Mouse (Mus musculus): ENCODE results near the gene Phospho1. TPM values are rescaled to one million over a fixed set of nuclear protein-coding genes. Genes with fewer than 3 reads are reported as not detected.

Gene Phospho1
- polyA plus RNA-seq, 1 experiment from 2014 or later = 6.4 TPM

DNA sequence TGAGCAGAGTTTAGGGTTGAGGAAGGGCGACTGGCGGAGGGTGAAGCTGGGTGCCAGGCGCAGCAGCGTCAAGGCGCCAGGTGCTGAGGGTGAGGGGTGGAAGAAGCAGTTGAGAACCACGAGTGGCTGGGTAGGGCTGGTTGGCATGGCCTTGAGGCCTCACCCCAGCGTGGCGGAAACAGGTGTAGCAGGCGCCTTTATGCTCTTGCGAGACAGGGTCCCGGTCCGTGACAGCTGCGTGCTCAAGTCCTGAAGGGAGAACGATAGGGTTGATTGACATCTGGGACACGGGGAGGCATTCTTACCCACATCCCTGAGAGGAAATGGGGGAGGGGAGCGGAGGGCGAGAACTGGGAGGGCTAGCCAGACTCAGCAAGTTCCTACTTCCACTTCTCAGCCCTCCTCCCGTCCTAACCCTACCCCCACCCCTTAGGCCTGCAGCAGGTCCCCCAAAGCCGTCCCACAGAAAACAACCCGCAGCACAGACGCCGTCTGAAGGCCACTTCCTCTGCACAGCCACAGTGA is 9.9 kb downstream of the Phospho1 start:
- H3K9ac ChIP-seq = peak overlapping the region; percentile 14; the same call in 1 of the 2 replicates
- no peaks in the 10 kb centered on the region for H3K9me3 ChIP-seq (replicated peaks)
- peaks cover 16% of the 10 kb centered on the region for H3K36me3 ChIP-seq (replicated peaks)
- peaks cover 66% of the 10 kb centered on the region for H3K27me3 ChIP-seq
- peaks cover 84% of the 10 kb centered on the region for H3K4me1 ChIP-seq (replicated peaks)
- H3K27ac ChIP-seq (replicated peaks) = peak overlapping the region; percentile 66; the same call in 1 of the 2 replicates
- peak overlapping the region; percentile 60 for H3K4me2 ChIP-seq
- peak overlapping the region; percentile 17; the same call in 1 of the 2 replicates for H3K4me3 ChIP-seq (replicated peaks)
- 3% methylated on average over 22 of the region's 22 CpGs for WGBS (ENCODE audit: insufficient replicate concordance)
- ATAC-seq (ENCODE audit: insufficient read depth) = peak; percentile 17

DNA sequence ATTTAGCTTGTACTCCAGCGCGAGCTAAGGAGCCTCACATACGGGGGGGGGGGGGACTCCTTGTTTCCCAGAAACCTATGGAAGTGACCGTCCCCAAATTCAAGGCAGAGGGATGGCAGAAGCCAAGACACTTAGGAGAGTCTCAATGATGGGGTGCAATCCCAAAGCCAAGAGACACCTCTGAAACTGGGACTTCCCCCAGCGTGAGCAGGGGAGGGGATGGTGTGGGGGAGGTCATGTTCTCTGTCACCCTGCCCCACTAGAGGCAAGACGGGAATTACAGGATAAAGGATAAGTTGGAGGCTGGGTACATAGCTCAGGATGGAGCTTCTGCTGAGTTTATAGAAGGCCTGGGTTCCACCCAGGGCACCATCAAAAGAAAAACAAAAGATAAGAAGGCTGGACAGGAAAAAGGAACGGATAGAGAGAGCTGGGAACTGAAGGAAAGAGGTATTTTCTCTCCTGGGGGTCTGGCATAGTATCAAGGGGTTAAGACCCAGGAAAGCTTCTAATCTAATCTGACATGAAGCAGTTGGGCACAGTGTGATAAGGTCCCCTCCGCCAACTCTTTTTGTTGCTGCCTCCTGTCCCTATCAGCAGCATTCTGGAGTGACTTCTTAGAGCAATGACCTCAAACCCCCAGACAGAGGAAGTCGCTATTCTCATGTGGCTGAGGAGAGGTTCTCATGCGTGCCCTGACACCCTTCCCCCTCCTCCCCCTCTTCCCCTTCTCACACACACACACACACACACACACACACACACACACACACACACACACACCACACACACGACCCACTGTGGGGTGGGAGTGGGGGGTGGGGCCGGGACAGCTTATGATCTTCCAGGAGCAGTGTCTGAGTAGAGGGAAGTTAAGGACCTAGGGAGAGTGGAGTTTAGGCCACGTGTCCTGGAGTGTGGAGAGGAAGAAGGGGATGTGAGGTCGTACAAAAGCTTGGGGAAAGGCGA is 10.7 kb downstream of the Phospho1 start:
- Histone ChIP-seq H3K4me2 (peak overlapping the region; percentile 60), H3K4me3 (replicated peaks) (peak overlapping the region; percentile 17), H3K9ac (peak overlapping the region; percentile 16; the same call in 1 of the 2 replicates), H3K27ac (replicated peaks) (peak overlapping the region; percentile 66), H3K4me1 (replicated peaks) (peaks cover 79% of the 10 kb centered on the region), H3K36me3 (replicated peaks) (peaks cover 16% of the 10 kb centered on the region), H3K9me3 (replicated peaks) (no peaks in the 10 kb centered on the region), H3K27me3 (peaks cover 58% of the 10 kb centered on the region)
- 4% methylated on average over 15 of the region's 15 CpGs for WGBS (ENCODE audit: insufficient replicate concordance)
- ATAC-seq (ENCODE audit: insufficient read depth) = peak; percentile 73

DNA sequence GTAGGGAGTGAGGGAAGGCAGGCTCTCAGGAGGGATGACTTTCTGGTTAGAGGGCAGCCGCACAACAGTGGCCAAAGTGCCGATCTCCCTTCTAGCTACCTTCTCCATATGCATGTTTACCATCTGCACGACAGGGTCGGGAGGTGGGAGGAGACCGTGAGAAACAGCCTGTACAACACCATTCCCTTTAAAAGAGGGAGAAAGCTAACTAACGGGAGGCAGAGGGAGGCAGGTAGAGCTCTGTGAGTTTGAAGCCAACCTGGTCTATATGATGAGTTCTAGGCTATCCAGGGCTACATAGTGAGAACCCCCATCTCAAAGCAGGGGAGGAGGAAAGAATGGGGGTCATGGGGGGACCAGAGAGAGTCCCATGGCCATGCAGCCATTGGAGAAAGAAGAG is 11.5 kb downstream of the Phospho1 start:
- ATAC-seq (ENCODE audit: insufficient read depth) = no peak
- Histone ChIP-seq H3K4me1 (replicated peaks) (peaks cover 71% of the 10 kb centered on the region), H3K27me3 (peaks cover 52% of the 10 kb centered on the region), H3K9ac (no peak overlapping the region), H3K9me3 (replicated peaks) (no peaks in the 10 kb centered on the region), H3K27ac (replicated peaks) (peak overlapping the region; percentile 66), H3K36me3 (replicated peaks) (peaks cover 8% of the 10 kb centered on the region), H3K4me3 (replicated peaks) (no peak overlapping the region), H3K4me2 (peak overlapping the region; percentile 60)
- WGBS (ENCODE audit: insufficient replicate concordance) = 21% methylated on average over 6 of the region's 6 CpGs

DNA sequence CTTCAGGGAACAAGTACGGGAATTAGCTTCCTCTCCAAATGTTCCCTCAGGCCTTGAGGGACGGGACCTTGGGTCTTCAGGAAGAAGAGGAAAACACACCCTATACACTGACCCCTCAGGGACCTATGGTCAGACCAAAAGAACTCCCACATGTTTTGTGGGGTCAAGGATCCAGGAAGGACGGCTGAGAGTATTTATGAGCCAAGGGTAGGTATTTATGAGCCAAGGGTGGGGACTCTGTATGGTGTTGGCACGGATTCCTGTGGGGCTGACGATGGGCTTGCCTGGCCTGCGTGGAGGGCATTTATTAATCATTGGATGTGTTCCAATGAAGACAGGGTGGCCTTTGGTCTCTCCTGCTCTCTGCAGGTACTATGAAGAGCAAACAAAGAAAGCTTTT is 12.1 kb downstream of the Phospho1 start:
- no peak overlapping the region for H3K4me3 ChIP-seq (replicated peaks)
- WGBS (ENCODE audit: insufficient replicate concordance) = 64% methylated on average over 6 of the region's 6 CpGs
- H3K27ac ChIP-seq (replicated peaks) = no peak overlapping the region; the same call in 1 of the 2 replicates
- peaks cover 48% of the 10 kb centered on the region for H3K27me3 ChIP-seq
- no peak for ATAC-seq (ENCODE audit: insufficient read depth)
- no peaks in the 10 kb centered on the region for H3K9me3 ChIP-seq (replicated peaks)
- peaks cover 70% of the 10 kb centered on the region for H3K4me1 ChIP-seq (replicated peaks)
- peaks cover 2% of the 10 kb centered on the region for H3K36me3 ChIP-seq (replicated peaks)
- H3K9ac ChIP-seq = no peak overlapping the region
- no peak overlapping the region for H3K4me2 ChIP-seq

DNA sequence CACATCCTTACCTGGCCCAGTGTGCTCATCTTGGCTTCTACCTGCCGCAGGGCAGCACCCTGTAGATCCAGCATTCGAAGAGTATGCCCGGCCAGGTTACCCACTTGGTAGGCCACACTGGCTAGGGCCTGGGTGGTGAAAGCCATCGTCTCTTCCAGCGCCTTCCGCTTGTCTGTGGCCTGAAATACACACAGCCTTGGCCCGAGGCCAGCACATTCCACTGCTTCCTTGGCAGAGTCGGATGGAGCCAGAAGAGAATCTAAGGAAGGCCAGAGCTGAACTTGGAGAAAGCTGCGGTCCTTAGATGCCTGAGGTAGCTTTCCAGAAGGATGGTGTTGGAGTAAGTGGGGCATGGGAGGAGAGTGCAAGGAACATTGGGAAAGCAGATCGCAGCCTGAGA is 12.8 kb downstream of the Phospho1 start, which contains the start of gene Gngt2:
Gngt2 (plus strand) TSS at position 158 of the 400 bp plus-strand sequence.
- Histone ChIP-seq H3K9me3 (replicated peaks) (no peaks in the 10 kb centered on the region), H3K4me2 (no peak within 1 kb of the TSS), H3K27ac (replicated peaks) (peak within 1 kb of the TSS; percentile 66; the same call in 1 of the 2 replicates), H3K27me3 (peaks cover 42% of the 10 kb centered on the region), H3K4me3 (replicated peaks) (no peak within 1 kb of the TSS), H3K9ac (no peak within 1 kb of the TSS), H3K36me3 (replicated peaks) (no peaks in the 10 kb centered on the region), H3K4me1 (replicated peaks) (peaks cover 74% of the 10 kb centered on the region)
- ATAC-seq (ENCODE audit: insufficient read depth) = no peak
- WGBS (ENCODE audit: insufficient replicate concordance) = 76% methylated on average over 10 of the region's 10 CpGs

DNA sequence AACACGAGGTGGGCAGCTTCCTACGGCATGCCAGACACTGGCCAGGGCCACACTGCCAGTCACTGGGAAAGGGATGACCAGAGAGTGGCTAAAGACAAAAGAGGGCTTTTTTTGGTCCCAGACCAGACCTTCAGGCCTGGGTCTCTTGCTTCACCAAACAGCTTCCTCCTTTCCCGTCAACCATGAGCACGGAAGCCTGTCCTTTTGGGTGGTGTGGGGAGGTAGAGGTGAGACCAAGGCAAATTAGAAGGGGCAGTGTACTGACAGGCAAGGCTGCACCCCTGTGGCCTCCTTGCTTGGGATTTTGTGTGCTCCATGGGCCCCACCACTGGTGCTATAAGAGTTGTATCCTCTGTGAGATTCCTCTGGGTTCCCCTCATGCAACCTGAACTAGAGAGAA is 14.3 kb downstream of the Phospho1 start:
- H3K4me3 ChIP-seq (replicated peaks) = no peak overlapping the region
- ATAC-seq (ENCODE audit: insufficient read depth) = no peak
- 46% methylated on average over 4 of the region's 4 CpGs for WGBS (ENCODE audit: insufficient replicate concordance)
- H3K36me3 ChIP-seq (replicated peaks) = no peaks in the 10 kb centered on the region
- H3K9ac ChIP-seq = no peak overlapping the region
- no peak overlapping the region for H3K4me2 ChIP-seq
- H3K27me3 ChIP-seq = peaks cover 37% of the 10 kb centered on the region
- H3K9me3 ChIP-seq (replicated peaks) = no peaks in the 10 kb centered on the region
- H3K4me1 ChIP-seq (replicated peaks) = peaks cover 77% of the 10 kb centered on the region
- 0 out of 2 replicates have a peak overlapping the region, but pooled peaks have one; percentile 4 for H3K27ac ChIP-seq (replicated peaks)

DNA sequence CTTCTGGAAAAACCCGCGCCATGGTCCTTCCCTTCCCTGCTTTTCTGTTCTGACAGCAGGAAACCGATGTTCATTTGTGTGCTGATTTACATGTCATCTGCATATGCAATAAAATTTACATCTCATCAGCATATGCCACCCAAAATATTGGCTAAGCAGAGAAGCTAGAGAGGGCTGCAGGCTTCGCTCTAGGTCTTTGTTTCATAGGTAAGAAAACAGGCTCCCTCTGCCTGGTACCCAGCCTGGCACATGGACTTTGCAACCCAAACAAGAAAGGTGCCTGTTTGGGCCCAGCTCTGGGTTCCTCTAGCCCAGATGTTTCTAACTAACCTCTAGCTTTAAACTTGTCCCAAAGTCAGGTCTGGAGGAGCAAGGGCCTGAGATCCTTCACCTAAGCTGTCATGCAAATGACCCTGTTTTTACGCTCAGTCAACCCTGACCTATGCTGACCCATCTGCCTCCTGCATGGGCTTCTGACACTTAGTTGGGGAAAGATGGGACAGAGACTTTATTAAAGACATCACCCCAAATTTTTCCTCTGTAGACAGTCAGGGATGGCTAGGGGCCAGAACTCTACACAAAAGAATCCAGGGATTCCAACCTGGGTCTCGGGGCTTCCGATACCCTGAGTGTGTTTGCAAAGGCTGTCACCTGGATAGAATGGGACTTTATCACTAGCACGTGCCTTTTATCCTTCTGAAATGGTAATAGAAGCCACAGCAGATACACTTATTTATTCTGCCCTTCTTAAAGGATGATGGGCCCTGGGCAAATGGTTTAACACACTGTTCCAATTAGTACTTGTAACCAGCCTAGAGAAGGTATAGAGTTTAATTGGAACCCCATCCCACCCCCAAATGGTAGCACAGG is 14.9 kb downstream of the Phospho1 start:
- Histone ChIP-seq H3K4me1 (replicated peaks) (peaks cover 72% of the 10 kb centered on the region), H3K9me3 (replicated peaks) (no peaks in the 10 kb centered on the region), H3K4me2 (no peak overlapping the region), H3K4me3 (replicated peaks) (no peak overlapping the region), H3K27ac (replicated peaks) (0 out of 2 replicates have a peak overlapping the region, but pooled peaks have one; percentile 14), H3K9ac (no peak overlapping the region), H3K27me3 (peaks cover 35% of the 10 kb centered on the region), H3K36me3 (replicated peaks) (no peaks in the 10 kb centered on the region)
- no peak for ATAC-seq (ENCODE audit: insufficient read depth)
- 61% methylated on average over 8 of the region's 8 CpGs for WGBS (ENCODE audit: insufficient replicate concordance)

DNA sequence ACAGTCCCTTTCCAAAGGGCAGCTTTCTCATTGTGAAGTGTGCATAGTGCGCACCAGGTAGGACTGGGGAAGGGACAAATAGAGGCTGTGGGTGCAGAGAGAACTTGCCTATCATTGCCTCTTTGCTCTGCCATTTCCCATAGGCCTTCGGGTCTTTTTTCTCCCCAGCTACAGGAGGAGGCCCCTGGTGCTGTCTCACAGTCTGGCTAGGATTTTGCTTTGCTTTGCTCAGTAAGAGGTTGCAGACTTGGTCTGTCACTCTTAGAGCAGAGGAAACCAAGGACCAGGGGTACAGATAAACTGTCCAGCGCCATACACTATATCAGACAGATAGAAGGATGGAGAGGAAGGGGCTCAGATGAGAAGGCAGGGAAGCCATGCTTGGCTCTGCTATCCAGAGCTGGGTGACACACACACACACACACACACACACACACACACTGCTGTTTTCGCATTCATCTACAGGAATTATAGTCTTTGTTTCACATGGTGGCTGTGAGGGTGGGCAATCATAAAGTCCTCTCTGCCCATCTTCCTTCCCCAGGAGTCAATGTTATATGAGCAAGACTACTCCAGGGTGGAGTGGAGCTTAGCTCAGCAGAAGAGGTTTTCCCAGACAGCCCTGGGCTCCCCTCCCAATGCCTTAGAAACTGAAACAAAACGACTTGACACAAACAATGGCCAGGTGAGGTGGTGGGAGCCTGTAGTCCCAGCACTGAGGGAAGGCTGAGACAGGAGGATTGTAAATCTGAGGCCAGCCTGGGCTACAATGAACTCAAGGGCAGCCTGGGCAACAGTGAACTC is 16.6 kb downstream of the Phospho1 start:
- WGBS (ENCODE audit: insufficient replicate concordance) = 51% methylated on average over 5 of the region's 5 CpGs
- no peaks in the 10 kb centered on the region for H3K9me3 ChIP-seq (replicated peaks)
- peak overlapping the region; percentile 41 for H3K4me3 ChIP-seq (replicated peaks)
- H3K9ac ChIP-seq = 0 out of 2 replicates have a peak overlapping the region, but pooled peaks have one; percentile 16
- H3K27ac ChIP-seq (replicated peaks) = peak overlapping the region; percentile 8; the same call in 1 of the 2 replicates
- ATAC-seq (ENCODE audit: insufficient read depth) = no peak
- no peaks in the 10 kb centered on the region for H3K36me3 ChIP-seq (replicated peaks)
- peaks cover 28% of the 10 kb centered on the region for H3K27me3 ChIP-seq
- H3K4me2 ChIP-seq = peak overlapping the region; percentile 57
- H3K4me1 ChIP-seq (replicated peaks) = peaks cover 69% of the 10 kb centered on the region

DNA sequence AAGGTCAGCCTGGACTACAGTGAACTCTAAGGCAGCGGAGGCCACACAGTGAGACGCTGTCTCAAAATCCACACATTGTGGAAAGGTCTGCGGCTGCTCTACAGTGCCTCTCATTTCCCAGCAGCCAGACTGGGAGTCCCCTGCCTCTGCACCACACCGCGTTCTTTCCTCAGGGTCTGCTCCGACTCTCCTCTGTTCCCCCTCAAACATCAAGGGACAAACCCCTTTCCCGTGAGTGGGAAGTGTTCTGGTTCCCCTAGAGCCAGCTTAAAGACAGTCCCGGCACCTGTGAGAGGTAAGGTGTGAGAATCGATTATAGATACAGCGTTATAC is 17.2 kb downstream of the Phospho1 start:
- 37% methylated on average over 10 of the region's 10 CpGs for WGBS (ENCODE audit: insufficient replicate concordance)
- ATAC-seq (ENCODE audit: insufficient read depth) = no peak
- Histone ChIP-seq H3K27me3 (peaks cover 29% of the 10 kb centered on the region), H3K4me3 (replicated peaks) (peak overlapping the region; percentile 41), H3K4me2 (peak overlapping the region; percentile 57), H3K9me3 (replicated peaks) (no peaks in the 10 kb centered on the region), H3K36me3 (replicated peaks) (no peaks in the 10 kb centered on the region), H3K4me1 (replicated peaks) (peaks cover 63% of the 10 kb centered on the region), H3K27ac (replicated peaks) (peak overlapping the region; percentile 8; the same call in 1 of the 2 replicates), H3K9ac (0 out of 2 replicates have a peak overlapping the region, but pooled peaks have one; percentile 16)
